Mouse (Mus musculus) hindbrain, embryonic 16.5 days (tissue): ENCODE results near the gene Esyt2. TPM values are rescaled to one million over a fixed set of nuclear protein-coding genes. Genes with fewer than 3 reads are reported as not detected.
"Not testable (repeated sequence)": the region's sequence is repeated elsewhere in the genome, so short reads cannot be mapped to it uniquely, and the experiment has no call there.

ENCODE experiments used
- ATAC-seq: fragments of 200-750 bp; cut with Nextera tagmentation; 2 replicates; pipeline ENCODE4 v1.8.0; 2017; ENCODE audit warnings: moderate TSS enrichment, moderate library complexity
- H3K27ac ChIP-seq: fragments of 300-500 bp; sonication (generic); 2 replicates; pipeline ENCODE4 v1.5.1; 2014; ENCODE audit warnings: low read depth, mild to moderate bottlenecking, control low read depth, low read length, moderate library complexity
- H3K27me3 ChIP-seq: fragments of 300-500 bp; sonication (generic); replicated peaks from 2 replicates; pipeline ENCODE4 v1.6.1; 2014; ENCODE audit warnings: low read length; ENCODE audit not compliant: control insufficient read depth, insufficient read depth
- H3K36me3 ChIP-seq: fragments of 300-500 bp; sonication (generic); 2 replicates; pipeline ENCODE4 v1.6.1; 2014; ENCODE audit warnings: mild to moderate bottlenecking, low read length, moderate library complexity, mixed read lengths; ENCODE audit not compliant: control insufficient read depth, insufficient read depth
- H3K4me1 ChIP-seq: fragments of 300-500 bp; sonication (generic); 2 replicates; pipeline ENCODE4 v1.6.1; 2014; ENCODE audit warnings: low read depth, low read length; ENCODE audit not compliant: control insufficient read depth, insufficient read depth
- H3K4me2 ChIP-seq: fragments of 300-500 bp; sonication (generic); 2 replicates; pipeline ENCODE4 v1.6.1; 2014; ENCODE audit warnings: mild to moderate bottlenecking, low read length, control low read depth, moderate library complexity
- H3K4me3 ChIP-seq: fragments of 300-500 bp; sonication (generic); 2 replicates; pipeline ENCODE4 v1.5.1; 2014; ENCODE audit warnings: mild to moderate bottlenecking, low read length, control low read depth, moderate library complexity
- H3K9ac ChIP-seq: fragments of 300-500 bp; sonication (generic); 2 replicates; pipeline ENCODE4 v1.6.1; 2014; ENCODE audit warnings: low read depth, mild to moderate bottlenecking, control low read depth, low read length, moderate library complexity
- H3K9me3 ChIP-seq: fragments of 300-500 bp; sonication (generic); 2 replicates; pipeline ENCODE4 v1.6.1; 2014; ENCODE audit warnings: mild to moderate bottlenecking, low read length, moderate library complexity; ENCODE audit not compliant: control insufficient read depth
- WGBS: fragments of 180-500 bp; shearing (Covaris S2); extraction: QIAGEN DNeasy Blood & Tissue Kit; methylation state at CpG from one replicate; pipeline ENCODE4 v1.1.7; 2014; 5-methylcytosine and 5-hydroxymethylcytosine counted together
- polyA plus RNA-seq: library from polyadenylated mRNA; unstranded; fragments of >200 nt; fragmentation: Nextera tagmentation; extraction: Ambion mirVana; gene quantifications from 2 replicates; pipeline ENCODE4 v1.2.1, GENCODE M21; 2015

Esyt2 gene
- polyA plus RNA-seq, 1 experiment from 2014 or later, result 10.3 TPM

- not testable (repeated sequence) for H3K9me3 ChIP-seq, H3K4me2 ChIP-seq, H3K4me3 ChIP-seq, H3K27me3 ChIP-seq, H3K27ac ChIP-seq, H3K36me3 ChIP-seq, ATAC-seq, H3K9ac ChIP-seq, H3K4me1 ChIP-seq
- WGBS, result 86% methylated on average over 2 of the region's 2 CpGs
These were observed 5.9 kb upstream of the Esyt2 start, which contains the start of gene Gm11027 for GRCm38 (mm10) chr12:116275086-116275485. TSS of gene Gm11027 (plus strand) at chr12:116275386.

- no peak overlapping the region for H3K4me2 ChIP-seq
- H3K36me3 ChIP-seq, result no peaks in the 10 kb centered on the region
- ATAC-seq, result no peak
- no peak overlapping the region for H3K9ac ChIP-seq
- 95% methylated on average over 4 of the region's 4 CpGs for WGBS
- no peak overlapping the region for H3K27ac ChIP-seq
- no peaks in the 10 kb centered on the region for H3K27me3 ChIP-seq
- peaks cover 3% of the 10 kb centered on the region; the same call in 1 of the 2 replicates for H3K4me1 ChIP-seq
- no peak overlapping the region for H3K4me3 ChIP-seq
- H3K9me3 ChIP-seq, result no peaks in the 10 kb centered on the region
These were observed 5.4 kb upstream of the Esyt2 start for GRCm38 (mm10) chr12:116275631-116276030.

- H3K9ac ChIP-seq, result no peak overlapping the region
- peaks cover 3% of the 10 kb centered on the region; the same call in 1 of the 2 replicates for H3K4me1 ChIP-seq
- H3K27ac ChIP-seq, result no peak overlapping the region
- 74% methylated on average over 2 of the region's 2 CpGs for WGBS
- H3K9me3 ChIP-seq, result no peaks in the 10 kb centered on the region
- no peak overlapping the region for H3K4me2 ChIP-seq
- no peaks in the 10 kb centered on the region for H3K36me3 ChIP-seq
- H3K27me3 ChIP-seq, result no peaks in the 10 kb centered on the region
- ATAC-seq, result no peak
- H3K4me3 ChIP-seq, result no peak overlapping the region
These were observed 4.0 kb upstream of the Esyt2 start for GRCm38 (mm10) chr12:116276961-116277360.

- 100% methylated on average over 1 of the region's 1 CpGs for WGBS
These were observed 2.5 kb upstream of the Esyt2 start for GRCm38 (mm10) chr12:116278541-116278940.

GRCm38 (mm10) chr12:116279181-116279580 is 1.8 kb upstream of the Esyt2 start:
- peaks cover 9% of the 10 kb centered on the region; the same call in 1 of the 2 replicates for H3K4me1 ChIP-seq
- no peak for ATAC-seq
- 93% methylated on average over 2 of the region's 2 CpGs for WGBS

More at GRCm38 (mm10) chr12:116278541-116278940, 2.5 kb upstream of the Esyt2 start:
- no peak overlapping the region for H3K27ac ChIP-seq
- no peak overlapping the region for H3K4me3 ChIP-seq
- H3K9me3 ChIP-seq, result no peaks in the 10 kb centered on the region
- no peak overlapping the region for H3K4me2 ChIP-seq
- H3K36me3 ChIP-seq, result no peaks in the 10 kb centered on the region
- no peak for ATAC-seq
- H3K4me1 ChIP-seq, result peaks cover 9% of the 10 kb centered on the region; the same call in 1 of the 2 replicates
- H3K9ac ChIP-seq, result no peak overlapping the region
- H3K27me3 ChIP-seq, result no peaks in the 10 kb centered on the region

GRCm38 (mm10) chr12:116280149-116280652 is 795 bp upstream of the Esyt2 start:
- Histone ChIP-seq H3K9ac (peak overlapping the region; percentile 91), H3K27ac (peak overlapping the region; percentile 99), H3K4me2 (peak overlapping the region; percentile 67), H3K27me3 (no peaks in the 10 kb centered on the region), H3K9me3 (no peaks in the 10 kb centered on the region), H3K4me3 (peak overlapping the region; percentile 92), H3K4me1 (peaks cover 9% of the 10 kb centered on the region; the same call in 1 of the 2 replicates), H3K36me3 (no peaks in the 10 kb centered on the region)
- 2% methylated on average over 7 of the region's 7 CpGs for WGBS
- no peak for ATAC-seq

More at GRCm38 (mm10) chr12:116279181-116279580, 1.8 kb upstream of the Esyt2 start:
- no peak overlapping the region for H3K9ac ChIP-seq
- no peaks in the 10 kb centered on the region for H3K9me3 ChIP-seq
- H3K27me3 ChIP-seq, result no peaks in the 10 kb centered on the region
- no peak overlapping the region for H3K4me2 ChIP-seq
- no peak overlapping the region for H3K4me3 ChIP-seq
- H3K27ac ChIP-seq, result no peak overlapping the region
- no peaks in the 10 kb centered on the region for H3K36me3 ChIP-seq

- WGBS, result 1% methylated on average over 40 of the region's 55 CpGs
- no peak; the same call in 1 of the 2 replicates for ATAC-seq
- H3K4me1 ChIP-seq, result peaks cover 9% of the 10 kb centered on the region; the same call in 1 of the 2 replicates
These were observed 658 bp downstream of the Esyt2 start for GRCm38 (mm10) chr12:116281427-116282281.

GRCm38 (mm10) chr12:116282856-116283255 is 1.9 kb downstream of the Esyt2 start:
- no peaks in the 10 kb centered on the region for H3K36me3 ChIP-seq
- no peaks in the 10 kb centered on the region for H3K9me3 ChIP-seq
- no peaks in the 10 kb centered on the region for H3K27me3 ChIP-seq
- peaks cover 9% of the 10 kb centered on the region; the same call in 1 of the 2 replicates for H3K4me1 ChIP-seq
- 92% methylated on average over 2 of the region's 2 CpGs for WGBS
- no peak for ATAC-seq
- H3K4me2 ChIP-seq, result peak overlapping the region; percentile 31; the same call in 1 of the 2 replicates
- H3K27ac ChIP-seq, result no peak overlapping the region
- no peak overlapping the region for H3K9ac ChIP-seq
- H3K4me3 ChIP-seq, result no peak overlapping the region

More at GRCm38 (mm10) chr12:116281427-116282281, 658 bp downstream of the Esyt2 start:
- no peaks in the 10 kb centered on the region for H3K9me3 ChIP-seq
- peak overlapping the region; percentile 87 for H3K4me2 ChIP-seq
- peak overlapping the region; percentile 89 for H3K27ac ChIP-seq
- no peaks in the 10 kb centered on the region for H3K36me3 ChIP-seq
- H3K27me3 ChIP-seq, result no peaks in the 10 kb centered on the region
- peak overlapping the region; percentile 92 for H3K4me3 ChIP-seq
- H3K9ac ChIP-seq, result peak overlapping the region; percentile 93

- H3K9me3 ChIP-seq, result no peaks in the 10 kb centered on the region
- no peak overlapping the region for H3K9ac ChIP-seq
- no peak overlapping the region for H3K27ac ChIP-seq
- H3K27me3 ChIP-seq, result no peaks in the 10 kb centered on the region
- WGBS, result 90% methylated on average over 2 of the region's 2 CpGs
- H3K4me2 ChIP-seq, result no peak overlapping the region
- ATAC-seq, result no peak
- H3K4me1 ChIP-seq, result peaks cover 9% of the 10 kb centered on the region; the same call in 1 of the 2 replicates
- no peak overlapping the region for H3K4me3 ChIP-seq
- H3K36me3 ChIP-seq, result no peaks in the 10 kb centered on the region
These were observed 2.5 kb downstream of the Esyt2 start for GRCm38 (mm10) chr12:116283511-116283910.
